Mouse (Mus musculus) layer of hippocampus, postnatal 36 days (tissue): ENCODE data around the gene Pdf. TPM values are rescaled to one million over a fixed set of nuclear protein-coding genes. Genes with fewer than 3 reads are reported as not detected.

Source experiments
- DNase-seq, 2 experiments: peaks; one replicate each; pipeline ENCODE4 v3.0.0; 2022
- total RNA-seq, 2 experiments: library from RNA; stranded (reverse); gene quantifications; 2 replicates each; pipeline ENCODE4 v1.2.3; 2021

The Pdf gene
- 10 to 100 TPM; 27.9 to 31.1 TPM for total RNA-seq

DNA sequence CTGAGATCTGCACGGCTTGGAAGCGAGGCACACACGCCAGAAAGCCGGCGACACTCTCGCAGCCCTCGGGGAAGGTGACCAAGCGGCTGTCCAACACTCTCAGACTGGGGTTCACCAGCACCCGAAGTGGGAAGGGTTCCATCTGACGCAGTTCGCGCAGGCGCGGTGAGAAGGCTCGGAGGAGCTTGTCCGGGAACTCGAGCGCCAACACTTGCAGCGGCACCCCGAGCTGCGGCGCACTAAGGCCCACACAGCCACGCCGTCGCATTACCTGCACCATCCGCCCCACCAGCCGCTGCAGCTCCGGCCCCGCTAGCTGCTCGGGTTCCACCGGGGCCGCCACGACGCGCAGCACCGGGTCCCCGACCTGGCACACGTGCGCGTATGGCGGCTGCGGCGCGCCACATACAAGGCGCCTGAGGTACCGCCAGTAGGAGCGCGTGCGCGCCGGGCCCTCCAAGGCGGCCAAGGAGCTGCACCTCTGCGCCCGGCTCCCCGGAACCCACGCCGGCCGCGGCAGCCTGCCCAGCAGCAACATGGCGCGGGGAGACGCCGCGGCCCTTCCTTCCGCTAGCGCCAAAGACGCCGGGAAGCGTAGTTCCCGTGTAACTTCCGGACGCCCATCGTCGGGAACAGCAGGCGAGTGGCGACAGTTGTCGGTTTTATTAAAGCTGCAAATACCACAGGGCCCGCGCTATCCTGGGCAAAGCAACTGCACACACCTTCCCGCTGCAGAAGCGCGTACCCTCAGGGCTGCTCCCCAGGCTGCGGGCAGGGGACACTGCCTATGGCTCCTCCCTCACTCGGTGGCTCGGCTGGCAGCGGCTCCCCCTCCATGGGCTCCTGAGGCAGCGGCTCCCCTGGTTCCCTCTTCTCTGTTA, at the start of gene Pdf:
Pdf (minus strand) TSS at position 554 of the 881 bp plus-strand sequence.
- DNase-seq: peak; percentile 85

GRCm38 (mm10) chr8:107096366-107097036, 48.1 kb upstream of the Pdf start, which contains the start of gene Terf2:
Gene Terf2 (minus strand): TSS chr8:107096547.
- DNase-seq: peak; percentile 93 to 95

DNA sequence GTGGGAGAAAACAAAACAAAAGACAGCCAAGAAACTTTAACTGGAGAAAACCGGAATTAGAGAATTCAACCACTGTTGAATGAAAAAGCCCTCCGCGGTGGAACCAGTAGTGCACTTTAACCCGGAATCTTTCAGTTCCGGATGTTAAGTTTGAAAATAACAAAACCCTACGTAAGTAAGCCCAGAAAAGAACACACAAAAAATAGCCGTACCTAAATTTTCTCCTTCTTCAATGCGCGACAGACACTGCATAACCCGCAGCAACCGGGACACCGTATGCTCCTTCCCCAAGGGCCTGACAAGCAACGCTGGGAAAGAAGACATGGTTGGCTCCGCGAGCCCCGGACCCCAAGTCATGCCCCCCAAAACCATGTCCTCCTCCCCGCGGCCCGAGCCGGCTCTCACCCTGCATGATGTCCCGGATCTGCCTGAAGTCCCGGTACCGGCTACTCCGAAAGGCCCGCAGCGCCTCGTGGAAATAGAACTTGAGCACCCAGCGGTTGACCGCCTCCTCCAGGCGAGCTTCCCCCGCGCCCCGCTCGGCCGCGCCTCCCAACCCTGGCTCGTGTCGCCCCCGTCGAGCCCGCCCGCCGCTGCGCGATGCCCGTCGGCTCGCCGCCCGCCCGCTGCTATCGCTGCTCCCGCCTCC, 47.4 kb upstream of the Pdf start:
- DNase-seq: no peak

GRCm38 (mm10) chr8:107090531-107090930, 42.1 kb upstream of the Pdf start:
- no peak for DNase-seq

DNA sequence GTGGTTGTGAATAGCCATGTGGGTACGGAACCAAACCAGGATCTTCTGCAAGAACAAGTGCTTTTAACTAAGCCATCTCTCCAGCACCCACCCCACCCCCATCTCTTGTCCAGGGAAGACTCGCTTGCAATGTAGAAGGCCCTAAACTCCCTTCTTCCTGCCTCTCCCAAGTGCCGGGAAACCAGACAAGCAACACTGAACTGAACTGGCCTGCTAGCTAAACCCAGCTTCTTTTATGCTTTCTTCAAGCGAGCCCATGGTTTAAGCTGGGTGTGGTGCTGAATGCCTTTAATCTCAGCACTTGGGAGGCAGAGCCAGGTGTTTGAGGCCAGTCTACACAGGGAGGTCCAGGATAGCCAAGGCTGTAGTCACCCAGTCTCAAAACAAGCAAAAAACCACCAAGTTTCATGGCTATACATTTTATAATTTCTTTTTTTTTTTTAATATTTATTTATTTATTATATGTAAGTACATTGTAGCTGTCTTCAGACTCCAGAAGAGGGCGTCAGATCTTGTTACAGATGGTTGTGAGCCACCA, 40.2 kb upstream of the Pdf start:
- DNase-seq: no peak

- DNase-seq: no peak
Measured at GRCm38 (mm10) chr8:107086018-107086417, 37.6 kb upstream of the Pdf start.

DNA sequence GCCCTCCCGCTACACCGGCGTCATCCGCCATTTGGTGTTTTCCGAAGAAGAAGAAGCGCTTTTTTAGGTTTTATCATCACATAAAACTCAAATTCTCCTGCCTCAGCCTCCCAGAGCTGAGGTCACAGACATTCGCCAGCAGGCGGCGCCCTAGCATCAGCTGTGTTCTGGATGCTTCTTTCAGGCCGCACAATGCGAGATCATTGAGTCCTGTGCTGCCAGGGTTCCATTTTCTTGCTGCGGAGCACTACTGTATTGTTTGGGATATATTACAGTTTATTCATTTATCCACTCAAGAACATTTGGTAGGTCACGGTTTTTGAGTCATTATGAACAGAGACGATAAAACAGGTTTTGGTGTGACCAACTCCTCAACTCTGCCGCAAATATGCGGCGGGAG, 36.9 kb upstream of the Pdf start:
- no peak for DNase-seq

DNA sequence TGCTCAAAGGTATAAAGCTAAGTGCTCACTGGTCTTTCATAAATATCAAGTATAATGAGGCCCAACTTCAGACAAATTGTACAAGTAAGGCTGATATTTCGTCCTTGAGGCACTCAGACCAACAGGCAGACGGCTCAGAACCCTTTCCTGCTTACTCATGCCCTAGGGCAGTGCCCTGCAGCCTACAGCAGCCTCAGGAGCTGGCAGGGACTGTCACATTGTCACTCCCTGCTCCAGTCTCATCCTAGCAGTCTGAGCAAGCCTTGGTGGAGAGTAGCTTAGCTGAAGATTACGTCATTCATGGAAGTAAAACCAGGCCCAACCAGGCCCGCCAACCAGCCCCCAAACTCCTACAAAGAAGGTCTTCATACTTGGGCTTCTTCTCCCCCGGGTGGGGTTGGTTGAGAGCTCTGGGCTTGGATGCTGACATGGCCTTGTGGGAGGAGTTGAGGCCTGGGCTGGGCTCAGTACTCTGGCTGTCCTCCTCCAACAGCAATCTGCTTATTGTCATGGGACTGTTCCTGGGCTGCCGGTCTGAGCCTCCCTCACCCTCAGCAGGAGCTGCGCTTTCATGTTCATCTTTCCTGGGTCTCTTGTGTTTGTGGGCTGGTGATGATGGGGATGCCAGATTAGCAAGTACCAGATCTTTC, 27.9 kb upstream of the Pdf start:
- no peak for DNase-seq

DNA sequence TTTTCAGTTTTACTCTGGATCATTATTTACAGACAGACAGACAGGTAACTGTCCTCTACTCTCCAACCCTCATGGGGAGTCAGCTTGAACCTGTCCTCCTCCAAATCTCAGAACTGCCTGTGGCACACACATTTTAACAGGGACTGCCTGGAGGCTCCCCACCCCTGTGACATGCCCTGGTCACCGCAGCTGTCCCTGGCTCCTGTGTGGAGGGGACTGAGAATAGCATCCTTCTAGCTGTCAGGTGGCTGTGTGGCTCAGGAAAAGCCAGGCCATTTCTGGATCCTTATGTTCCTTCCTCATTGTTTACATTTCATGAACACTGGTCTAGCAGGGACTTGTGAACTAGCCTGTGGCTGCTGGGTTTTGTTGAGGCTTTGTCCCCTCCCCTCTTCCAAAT, 25.7 kb upstream of the Pdf start:
- DNase-seq: no peak

GRCm38 (mm10) chr8:107073706-107074105, 25.3 kb upstream of the Pdf start:
- DNase-seq: no peak

GRCm38 (mm10) chr8:107065511-107066496, 17.4 kb upstream of the Pdf start, which contains the start of gene Tmed6:
Gene Tmed6 (minus strand): TSS chr8:107065644.
- no peak for DNase-seq

GRCm38 (mm10) chr8:107062613-107063012, 14.2 kb upstream of the Pdf start:
- DNase-seq: no peak

DNA sequence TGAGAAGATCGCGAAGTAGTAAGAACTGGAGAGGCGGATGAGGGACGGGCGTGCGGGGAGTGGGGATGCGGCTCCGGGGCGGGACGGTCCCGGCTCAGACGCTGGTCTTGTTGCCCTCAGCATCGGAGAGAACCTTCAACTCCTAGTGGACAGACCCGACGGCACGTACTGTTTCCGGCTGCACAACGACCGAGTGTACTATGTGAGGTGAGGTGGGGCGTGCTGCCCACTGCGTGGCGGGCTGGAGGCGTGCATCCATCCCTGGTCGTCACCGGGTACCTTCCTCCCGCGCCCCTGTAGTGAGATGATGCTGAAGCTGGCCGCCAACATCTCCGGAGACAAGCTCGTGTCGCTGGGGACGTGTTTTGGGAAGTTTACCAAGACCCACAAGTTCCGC, 8.6 kb upstream of the Pdf start:
- no peak for DNase-seq

DNA sequence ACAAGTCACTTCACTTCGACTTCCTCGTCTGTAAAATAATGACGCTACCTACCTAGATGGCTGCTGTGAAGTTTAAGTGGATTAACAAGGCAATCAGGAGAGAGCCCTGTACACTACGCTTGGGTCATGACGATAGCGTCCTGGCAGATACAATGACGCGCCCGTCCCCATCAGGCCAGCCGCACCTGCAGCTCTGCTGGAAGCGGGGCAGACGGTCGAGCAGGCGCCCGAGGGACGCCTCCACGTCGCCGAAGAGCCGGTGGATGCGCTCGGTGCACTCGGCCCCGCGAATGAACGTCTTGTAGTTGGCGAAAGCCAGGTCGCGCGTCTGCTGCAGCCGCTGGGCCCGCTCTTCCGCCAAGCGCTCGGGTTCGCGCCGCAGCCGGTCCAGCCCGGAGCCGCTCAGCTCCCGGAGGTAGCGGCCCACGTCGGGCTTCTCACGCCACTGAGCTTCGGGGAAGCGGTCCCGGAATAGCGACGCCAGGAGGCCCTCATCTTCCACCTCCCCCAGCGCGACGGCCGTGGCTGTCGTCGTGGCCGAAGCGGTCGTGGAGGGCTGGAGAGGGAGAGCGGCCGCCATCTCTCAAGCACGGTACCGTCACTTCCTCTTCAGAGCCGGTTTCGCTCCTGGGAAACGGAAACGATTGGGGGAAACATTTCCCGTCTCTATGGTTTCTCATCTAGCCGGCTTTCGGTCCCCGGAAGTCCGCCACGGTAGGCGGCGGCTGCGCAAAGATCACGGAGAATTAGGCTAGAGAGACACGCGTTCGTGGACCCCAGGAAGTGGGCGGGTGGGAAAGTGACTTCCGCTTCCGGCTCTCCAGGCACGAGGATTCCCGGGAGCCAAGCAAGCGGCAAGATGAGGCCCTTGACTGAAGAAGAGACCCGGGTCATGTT, 7.9 kb upstream of the Pdf start, which contains the start of the genes Cog8 and Nip7:
Cog8 (minus strand) TSS at position 614 of the 897 bp plus-strand sequence.
Nip7 (plus strand) TSS at position 802 of the 897 bp plus-strand sequence.
- peak; percentile 97 for DNase-seq

DNA sequence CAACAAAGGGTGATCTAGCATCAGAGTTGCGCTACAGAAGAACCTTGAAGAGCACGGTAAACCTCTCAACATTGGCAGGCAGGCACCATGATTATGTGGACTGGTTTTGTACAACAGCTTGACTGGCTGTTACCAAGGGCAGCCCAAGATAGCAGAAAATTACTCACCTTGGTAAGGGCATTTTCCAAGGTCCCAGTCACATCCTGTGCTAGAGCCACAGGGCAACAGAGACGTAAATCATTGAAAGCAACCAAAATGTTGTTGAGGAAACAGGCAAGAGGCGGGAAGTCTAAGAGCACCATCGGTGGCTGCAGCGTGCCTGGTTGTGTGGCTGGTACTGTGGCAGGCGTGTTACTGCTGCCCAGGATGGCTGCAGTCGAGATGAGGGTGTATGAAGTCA, 3.6 kb upstream of the Pdf start:
- no peak for DNase-seq

DNA sequence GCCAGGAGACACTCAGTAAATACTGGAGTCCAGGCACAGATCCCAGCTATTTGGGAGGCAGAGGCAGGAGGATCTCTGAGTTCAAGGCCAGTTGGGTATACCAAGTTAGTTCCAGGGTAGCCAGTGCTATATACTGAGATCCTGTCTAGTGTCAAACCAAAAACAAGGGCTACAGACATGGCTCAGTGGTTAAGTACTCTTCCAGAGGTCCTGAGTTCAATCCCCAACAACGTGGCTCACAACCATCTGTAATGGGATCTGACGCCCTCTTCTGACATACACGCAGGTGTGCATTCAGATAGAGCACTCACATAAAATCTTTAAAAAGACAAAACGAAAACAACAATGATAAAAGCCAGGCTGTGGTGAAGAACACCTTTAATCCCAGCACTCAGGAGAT, 1.1 kb upstream of the Pdf start:
- DNase-seq: no peak

- no peak for DNase-seq
Measured at GRCm38 (mm10) chr8:107046976-107047375, 1.4 kb downstream of the Pdf start.

DNA sequence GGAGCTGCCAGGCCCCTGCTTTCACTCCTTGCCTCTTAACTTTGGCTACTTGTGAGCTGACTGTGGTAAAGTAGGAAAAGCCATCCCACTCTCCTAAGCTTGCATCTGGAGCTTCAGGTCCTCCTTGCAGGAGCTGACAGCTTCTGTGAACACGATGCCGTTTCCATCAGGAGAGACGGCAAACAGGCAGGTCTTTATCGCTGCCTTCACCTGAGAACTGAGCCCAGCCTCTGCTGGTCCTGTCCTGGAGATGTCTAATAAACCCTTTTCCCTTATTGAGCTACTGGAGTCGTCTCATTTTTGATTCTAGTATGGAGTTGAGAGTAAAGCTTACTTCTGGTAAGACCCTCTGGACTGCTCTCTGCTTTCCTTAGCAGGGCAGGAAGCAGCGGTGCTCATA, 2.9 kb downstream of the Pdf start:
- no peak for DNase-seq

- DNase-seq: no peak
Measured at GRCm38 (mm10) chr8:107040632-107041031, 7.8 kb downstream of the Pdf start.

DNA sequence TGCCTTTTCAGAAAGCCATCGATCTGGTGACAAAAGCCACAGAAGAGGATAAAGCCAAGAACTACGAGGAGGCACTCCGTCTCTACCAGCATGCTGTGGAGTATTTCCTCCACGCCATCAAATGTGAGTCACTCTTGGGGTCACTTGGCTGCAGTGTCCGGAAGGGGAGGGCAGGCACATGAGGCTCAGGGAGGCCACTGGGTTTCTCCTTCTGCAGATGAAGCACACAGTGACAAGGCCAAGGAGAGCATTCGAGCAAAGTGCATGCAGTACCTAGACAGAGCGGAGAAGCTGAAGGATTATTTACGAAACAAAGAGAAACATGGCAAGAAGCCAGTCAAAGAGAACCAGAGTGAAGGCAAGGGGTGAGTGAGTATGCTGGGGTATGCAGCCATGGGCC, 11.8 kb downstream of the Pdf start:
- no peak for DNase-seq
